9 mouse cellular contexts compared by ENCODE assay signal in the genomic region with DNA sequence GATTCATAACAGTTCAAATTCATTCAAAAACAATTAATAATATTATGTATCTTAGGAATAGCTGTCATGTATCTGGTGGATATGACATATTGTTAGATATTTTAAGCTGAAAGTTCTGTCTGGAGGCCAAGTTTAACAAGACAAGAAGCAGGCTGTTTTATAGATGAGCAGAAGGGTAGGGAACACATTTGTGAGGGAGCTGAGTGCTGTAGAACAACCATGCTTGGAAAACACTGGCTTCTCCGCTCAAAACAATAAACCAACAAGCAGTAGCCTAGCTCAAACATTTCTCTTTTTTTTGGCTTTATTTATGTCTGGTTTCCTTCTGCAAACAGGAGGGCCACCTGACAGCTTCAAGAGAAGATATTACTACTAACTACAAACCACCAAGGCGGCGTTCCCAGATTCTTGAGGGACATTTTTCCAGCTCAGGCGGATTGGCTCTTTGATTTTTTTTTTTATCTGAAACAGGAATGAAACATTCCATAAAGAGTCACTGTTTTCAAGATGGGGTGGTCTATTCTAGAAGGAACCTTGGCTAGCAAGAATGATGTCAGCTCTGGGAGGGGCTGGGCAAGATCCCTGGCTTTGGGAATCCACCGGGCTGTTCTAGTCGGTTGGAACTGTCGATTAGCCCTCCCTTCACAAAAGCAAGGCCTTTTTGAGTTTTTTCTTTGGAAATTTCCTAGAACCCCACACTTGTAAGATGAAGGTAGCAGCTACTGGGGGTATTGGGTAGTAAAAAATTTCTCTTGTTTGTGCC.
A peak's percentile ranks its signal among the peaks of the same experiment; 100 is the strongest.
DNase-seq lines count a peak whose midpoint lies in the region; ATAC-seq and TF ChIP-seq lines count a peak whose summit lies in the region.
"Had no signal": no experiment of that assay in that cellular context is flagged by ENCODE, and none has a peak within 500 bp of the region (broad histone marks: within the 10 kb centered on the region; RNA-seq: fewer than 3 reads in every experiment).

No protein-coding gene starts in this region.

- H3K9ac ChIP-seq in forebrain, postnatal 0 days: no peak overlapping the region
- no peak overlapping the region for H3K9ac ChIP-seq in forebrain, embryonic 13.5 days

- H3K27me3 ChIP-seq in forebrain, postnatal 0 days (ENCODE audit: insufficient read depth, low read length): no peaks in the 10 kb centered on the region
- H3K27me3 ChIP-seq in forebrain, embryonic 13.5 days: no peaks in the 10 kb centered on the region; the same call in 1 of the 2 replicates

- no peak overlapping the region for H3K4me2 ChIP-seq in forebrain, postnatal 0 days (ENCODE audit: low read depth)
- H3K4me2 ChIP-seq in forebrain, embryonic 13.5 days: no peak overlapping the region

- no peak overlapping the region for H3K27ac ChIP-seq in forebrain, postnatal 0 days (ENCODE audit: low read depth, low read length)
- H3K27ac ChIP-seq in forebrain, embryonic 13.5 days: no peak overlapping the region

- ATAC-seq in forebrain, postnatal 0 days: peak; percentile 72
- no peak for ATAC-seq in forebrain, embryonic 13.5 days
- ATAC-seq in granulocyte monocyte progenitor cell, adult 5-6 weeks (replicated peaks; ENCODE audit: poor library complexity, severe bottlenecking): no peak

- no peak overlapping the region for H3K4me3 ChIP-seq in forebrain, postnatal 0 days (ENCODE audit: low read depth, low read length)
- H3K4me3 ChIP-seq in forebrain, embryonic 13.5 days: no peak overlapping the region

- 75% methylated on average over 7 of the region's 7 CpGs for WGBS in forebrain, postnatal 0 days
- 92% methylated on average over 7 of the region's 7 CpGs for WGBS in forebrain, embryonic 13.5 days

- peak; percentile 52 for DNase-seq in forebrain, postnatal 0 days
- DNase-seq in kidney, postnatal 10 days: peak; percentile 17
- DNase-seq in kidney, adult 11 months: no peak
- DNase-seq in brain, adult 2 months (ENCODE audit: low read depth, low spot score): peak; percentile 54
- peak; percentile 61 for DNase-seq in layer of hippocampus, adult 9-11 months
- no peak for DNase-seq in adrenal gland, adult 8-10 months
- DNase-seq: cerebellum, adult 8-10 months had no signal

- no peaks in the 10 kb centered on the region for H3K4me1 ChIP-seq in forebrain, postnatal 0 days (ENCODE audit: insufficient read depth)
- no peaks in the 10 kb centered on the region for H3K4me1 ChIP-seq in forebrain, embryonic 13.5 days

- TF ChIP-seq CTCF in forebrain, postnatal 0 days (IDR thresholded peaks at IDR 0.05; ENCODE audit: low read depth): no peak

- H3K9me3 ChIP-seq in forebrain, postnatal 0 days (ENCODE audit: low read length): no peaks in the 10 kb centered on the region
- no peaks in the 10 kb centered on the region for H3K9me3 ChIP-seq in forebrain, embryonic 13.5 days (replicated peaks)

- H3K36me3 ChIP-seq in forebrain, postnatal 0 days (ENCODE audit: insufficient read depth): no peaks in the 10 kb centered on the region
- no peaks in the 10 kb centered on the region for H3K36me3 ChIP-seq in forebrain, embryonic 13.5 days (ENCODE audit: poor library complexity, severe bottlenecking)

Comparison
In these comparisons a context has a peak if more than half of its experiments do, and no peak if none do; other contexts are left out.
1. DNase-seq: peak in forebrain, postnatal 0 days (single experiment), kidney, postnatal 10 days (single experiment), brain, adult 2 months (single experiment) and layer of hippocampus, adult 9-11 months (single experiment); none in kidney, adult 11 months (single experiment) and adrenal gland, adult 8-10 months (single experiment).